Mouse (Mus musculus): ENCODE results near the gene Gm26620. TPM values are rescaled to one million over a fixed set of nuclear protein-coding genes. Genes with fewer than 3 reads are reported as not detected.

Gm26620 gene
- polyA plus RNA-seq, 1 experiment from 2014 or later = 0.32 TPM

DNA sequence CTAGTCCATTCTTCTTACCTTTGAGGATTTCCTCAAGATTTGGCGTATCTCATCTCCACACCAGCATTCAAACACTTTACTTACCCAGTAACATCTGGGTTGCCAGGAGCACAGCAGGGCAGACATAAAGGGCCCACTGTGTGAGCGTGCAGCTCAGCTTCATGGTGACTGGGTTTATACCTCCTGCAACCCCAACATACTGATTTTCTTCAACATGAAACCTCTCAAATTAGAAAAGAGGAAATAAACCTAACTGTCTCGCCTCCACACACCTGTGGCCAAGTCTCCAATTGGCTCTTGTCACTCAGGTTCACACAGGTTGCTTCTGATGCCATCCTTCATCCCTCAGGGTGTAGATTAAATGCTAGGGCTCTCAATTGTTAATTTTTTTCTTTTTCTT, 42.5 kb downstream of the Gm26620 start, which contains the start of gene Fcrla:
Gene Fcrla (minus strand): TSS at position 206 of the 400 bp plus-strand sequence.
- Histone ChIP-seq H3K9ac (replicated peaks) (no peak within 1 kb of the TSS), H3K27me3 (no peaks in the 10 kb centered on the region), H3K4me2 (replicated peaks) (no peak within 1 kb of the TSS), H3K4me3 (replicated peaks) (no peak within 1 kb of the TSS), H3K27ac (no peak within 1 kb of the TSS), H3K9me3 (no peaks in the 10 kb centered on the region), H3K36me3 (no peaks in the 10 kb centered on the region), H3K4me1 (replicated peaks) (no peaks in the 10 kb centered on the region)
- ATAC-seq = no peak
- WGBS = 82% methylated on average over 3 of the region's 3 CpGs

DNA sequence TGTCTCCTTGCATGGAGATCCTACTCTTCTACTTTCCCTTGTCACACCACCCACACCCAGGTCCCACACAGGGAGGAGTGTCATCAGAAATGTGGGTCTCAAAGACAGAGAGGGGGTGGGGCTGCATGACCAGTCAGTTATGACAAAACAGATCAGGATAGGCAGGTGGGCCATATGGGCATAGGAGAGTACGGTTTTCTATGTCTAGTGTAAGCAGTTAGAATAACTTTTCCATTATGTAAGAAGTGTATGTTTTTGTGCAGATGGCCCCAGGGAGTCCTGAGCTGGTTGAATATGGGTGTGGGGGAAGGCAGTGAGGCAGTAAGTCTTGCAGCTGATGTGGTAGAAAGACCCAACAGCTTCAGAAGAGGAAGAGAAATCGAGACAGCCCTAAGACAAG, 43.6 kb downstream of the Gm26620 start:
- H3K27me3 ChIP-seq = no peaks in the 10 kb centered on the region
- WGBS = 77% methylated on average over 2 of the region's 2 CpGs

DNA sequence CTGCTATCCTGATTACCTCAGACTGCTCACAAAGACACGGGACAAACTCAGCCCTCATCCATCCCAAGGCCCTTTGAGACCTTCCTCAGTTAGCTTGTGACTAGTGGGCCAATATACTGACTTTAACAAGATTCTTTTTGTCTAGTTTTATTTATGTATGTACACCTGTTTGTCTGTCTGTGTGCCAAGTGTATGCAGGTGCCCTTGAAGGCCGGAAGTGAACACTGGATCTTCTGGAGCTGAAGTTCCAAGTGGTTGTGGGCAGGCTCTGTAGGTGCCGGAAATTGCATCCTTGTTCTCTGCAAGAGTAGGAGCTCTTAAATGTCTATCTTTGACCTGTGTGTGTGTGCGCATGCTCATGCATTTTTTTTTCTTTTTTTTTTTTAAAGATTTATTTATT, 44.4 kb downstream of the Gm26620 start:
- no peak for ATAC-seq
- Histone ChIP-seq H3K9me3 (no peaks in the 10 kb centered on the region), H3K9ac (replicated peaks) (no peak overlapping the region), H3K4me2 (replicated peaks) (no peak overlapping the region), H3K27ac (no peak overlapping the region), H3K4me3 (replicated peaks) (no peak overlapping the region), H3K36me3 (no peaks in the 10 kb centered on the region), H3K27me3 (no peaks in the 10 kb centered on the region), H3K4me1 (replicated peaks) (no peaks in the 10 kb centered on the region)
- 83% methylated on average over 4 of the region's 4 CpGs for WGBS

More for the DNA sequence above, 43.6 kb downstream of the Gm26620 start:
- H3K36me3 ChIP-seq = no peaks in the 10 kb centered on the region
- no peak overlapping the region for H3K27ac ChIP-seq
- H3K4me3 ChIP-seq (replicated peaks) = no peak overlapping the region
- H3K4me1 ChIP-seq (replicated peaks) = no peaks in the 10 kb centered on the region
- H3K9ac ChIP-seq (replicated peaks) = no peak overlapping the region
- H3K9me3 ChIP-seq = no peaks in the 10 kb centered on the region
- no peak for ATAC-seq
- H3K4me2 ChIP-seq (replicated peaks) = no peak overlapping the region

DNA sequence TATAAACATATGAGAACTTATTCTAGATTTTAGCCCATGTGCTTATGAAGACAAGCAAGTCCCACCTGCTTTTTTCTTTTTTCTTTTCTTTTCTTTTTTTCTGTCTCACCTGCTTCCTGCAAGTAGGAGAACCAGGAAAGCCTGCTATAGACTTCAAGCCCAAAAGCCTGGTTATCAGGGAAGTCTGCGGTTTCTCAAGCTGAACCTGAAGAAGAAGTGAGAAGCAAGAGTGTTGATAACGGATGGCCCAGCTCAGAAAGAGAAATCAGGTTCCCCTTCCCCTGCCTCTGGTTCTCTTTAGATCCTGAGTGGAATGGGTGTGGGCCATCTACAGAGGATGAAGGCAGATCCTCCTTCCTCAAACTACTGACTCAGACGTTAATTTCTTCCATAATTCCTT, 47.2 kb downstream of the Gm26620 start:
- H3K4me3 ChIP-seq (replicated peaks) = no peak overlapping the region
- H3K4me2 ChIP-seq (replicated peaks) = no peak overlapping the region
- no peak for ATAC-seq
- no peak overlapping the region for H3K27ac ChIP-seq
- H3K9me3 ChIP-seq = no peaks in the 10 kb centered on the region
- H3K4me1 ChIP-seq (replicated peaks) = no peaks in the 10 kb centered on the region
- H3K27me3 ChIP-seq = no peaks in the 10 kb centered on the region
- WGBS = 89% methylated on average over 3 of the region's 3 CpGs
- no peaks in the 10 kb centered on the region for H3K36me3 ChIP-seq
- no peak overlapping the region for H3K9ac ChIP-seq (replicated peaks)

DNA sequence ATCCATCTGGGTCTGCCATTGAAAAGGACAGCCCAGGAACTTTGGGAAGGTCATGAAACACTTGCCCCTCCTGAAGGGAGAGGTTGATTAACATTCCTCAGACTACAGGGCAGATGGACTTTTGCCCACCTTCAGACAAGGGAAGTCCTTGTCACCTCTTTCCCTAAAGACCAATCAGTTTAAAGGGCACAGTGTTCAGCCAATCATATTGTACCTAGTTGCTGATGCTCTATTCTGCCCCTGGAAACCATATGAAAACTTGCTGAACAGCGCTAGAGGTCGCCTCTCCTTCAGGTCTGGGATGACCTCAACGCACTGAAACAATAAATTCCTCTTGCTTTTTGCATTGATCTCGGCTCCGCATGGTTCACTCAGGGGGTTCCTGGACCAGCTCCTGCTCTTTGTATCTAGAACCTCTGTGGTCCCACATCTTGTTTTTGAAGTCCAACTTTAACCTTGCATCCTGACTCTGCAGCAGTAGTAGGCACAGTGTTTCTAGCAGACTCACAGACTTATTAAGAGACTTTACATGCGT, 48.6 kb downstream of the Gm26620 start:
- no peak overlapping the region for H3K4me3 ChIP-seq (replicated peaks)
- no peak overlapping the region for H3K9ac ChIP-seq (replicated peaks)
- no peak overlapping the region for H3K27ac ChIP-seq
- H3K9me3 ChIP-seq = no peaks in the 10 kb centered on the region
- H3K4me1 ChIP-seq (replicated peaks) = no peaks in the 10 kb centered on the region
- no peaks in the 10 kb centered on the region for H3K27me3 ChIP-seq
- ATAC-seq = no peak
- no peak overlapping the region for H3K4me2 ChIP-seq (replicated peaks)
- no peaks in the 10 kb centered on the region for H3K36me3 ChIP-seq
- 70% methylated on average over 6 of the region's 6 CpGs for WGBS

DNA sequence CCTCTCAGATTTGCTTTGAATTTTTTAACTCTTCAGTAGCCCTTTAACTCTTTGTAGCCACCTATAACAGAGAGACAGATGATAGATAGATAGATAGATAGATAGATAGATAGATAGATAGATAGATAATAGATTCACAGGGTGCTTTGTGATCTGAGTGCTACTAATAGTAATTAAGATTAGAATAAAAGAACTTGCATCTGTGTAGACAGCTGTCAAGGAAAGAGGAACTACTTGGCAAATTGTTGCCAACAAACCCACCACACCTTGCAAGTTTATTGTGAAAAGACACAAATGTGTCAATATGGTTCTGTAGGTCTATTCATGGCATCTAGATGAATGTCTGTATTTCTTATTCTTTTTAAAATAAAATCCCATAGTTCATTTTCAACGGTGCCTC, 49.1 kb downstream of the Gm26620 start:
- Histone ChIP-seq H3K36me3 (no peaks in the 10 kb centered on the region), H3K9ac (replicated peaks) (no peak overlapping the region)
- WGBS = 95% methylated on average over 1 of the region's 1 CpGs

DNA sequence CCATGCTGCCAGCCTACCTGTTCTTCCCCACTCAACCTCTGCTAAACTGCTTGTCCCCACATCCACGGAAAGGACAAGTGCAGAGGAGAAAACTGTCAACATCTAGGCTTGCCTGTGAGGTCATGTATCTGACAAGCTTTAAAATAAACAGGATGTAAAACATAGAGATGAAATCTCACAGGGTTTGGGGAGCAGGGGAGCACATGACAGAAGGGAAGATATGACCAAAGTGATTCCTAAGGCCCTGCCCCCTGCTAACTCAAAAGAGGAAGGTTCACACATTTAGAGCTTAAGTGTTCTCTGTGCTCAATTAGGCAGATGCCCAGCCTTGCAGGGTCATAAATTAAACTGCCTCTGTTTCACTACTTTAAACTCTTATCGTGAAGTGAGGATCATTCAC, 49.5 kb downstream of the Gm26620 start:
- Histone ChIP-seq H3K36me3 (no peaks in the 10 kb centered on the region), H3K4me1 (replicated peaks) (no peaks in the 10 kb centered on the region), H3K27me3 (no peaks in the 10 kb centered on the region), H3K9me3 (no peaks in the 10 kb centered on the region), H3K4me2 (replicated peaks) (no peak overlapping the region), H3K4me3 (replicated peaks) (no peak overlapping the region), H3K9ac (replicated peaks) (no peak overlapping the region), H3K27ac (no peak overlapping the region)
- ATAC-seq = no peak
- WGBS = 90% methylated on average over 2 of the region's 2 CpGs

More for the DNA sequence above, 49.1 kb downstream of the Gm26620 start:
- Histone ChIP-seq H3K27me3 (no peaks in the 10 kb centered on the region), H3K4me3 (replicated peaks) (no peak overlapping the region), H3K9me3 (no peaks in the 10 kb centered on the region), H3K4me2 (replicated peaks) (no peak overlapping the region), H3K27ac (no peak overlapping the region), H3K4me1 (replicated peaks) (no peaks in the 10 kb centered on the region)
- no peak for ATAC-seq

Other genes with a start within 250 kb of the Gm26620 start
- gene Olfml2b, start 240.5 kb upstream of the Gm26620 start, polyA plus RNA-seq (2015; fragmentation: Nextera tagmentation; extraction: Ambion mirVana) = 3.8 and 4.3 TPM in 2 replicates
- gene Atf6, start 17.3 kb upstream of the Gm26620 start, polyA plus RNA-seq (2015; fragmentation: Nextera tagmentation; extraction: Ambion mirVana) = 7.8 and 8.3 TPM in 2 replicates
- 38.0 and 39.8 TPM in 2 replicates for gene Dusp12, start 475 bp downstream of the Gm26620 start, polyA plus RNA-seq (2015; fragmentation: Nextera tagmentation; extraction: Ambion mirVana)
- 0.16 and 0.26 TPM in 2 replicates for gene Fcrlb, start 27.9 kb downstream of the Gm26620 start, polyA plus RNA-seq (2015; fragmentation: Nextera tagmentation; extraction: Ambion mirVana)
- gene Fcrla, start 42.5 kb downstream of the Gm26620 start, polyA plus RNA-seq (2015; fragmentation: Nextera tagmentation; extraction: Ambion mirVana) = not detected in 2 replicates
- gene Fcgr2b, start 91.5 kb downstream of the Gm26620 start, polyA plus RNA-seq (2015; fragmentation: Nextera tagmentation; extraction: Ambion mirVana) = 0.37 and 0.57 TPM in 2 replicates
- gene Fcgr4, start 133.9 kb downstream of the Gm26620 start, polyA plus RNA-seq (2015; fragmentation: Nextera tagmentation; extraction: Ambion mirVana) = 0.15 TPM in 1 of 2 replicates, not detected in the other
- gene Fcgr3, start 179.9 kb downstream of the Gm26620 start, polyA plus RNA-seq (2015; fragmentation: Nextera tagmentation; extraction: Ambion mirVana) = 4.8 and 6.0 TPM in 2 replicates
- 2.0 and 3.7 TPM in 2 replicates for gene Cfap126, start 228.9 kb downstream of the Gm26620 start, polyA plus RNA-seq (2015; fragmentation: Nextera tagmentation; extraction: Ambion mirVana)

Measured in midbrain, embryonic 13.5 days (tissue).